Mouse (Mus musculus): Measurements from ENCODE around the gene Tas2r110. TPM values are rescaled to one million over a fixed set of nuclear protein-coding genes. Genes with fewer than 3 reads are reported as not detected.

Tas2r110 gene
- not detected in 2 replicates for polyA plus RNA-seq (2014; fragmentation: Nextera tagmentation; extraction: Ambion mirVana)

DNA sequence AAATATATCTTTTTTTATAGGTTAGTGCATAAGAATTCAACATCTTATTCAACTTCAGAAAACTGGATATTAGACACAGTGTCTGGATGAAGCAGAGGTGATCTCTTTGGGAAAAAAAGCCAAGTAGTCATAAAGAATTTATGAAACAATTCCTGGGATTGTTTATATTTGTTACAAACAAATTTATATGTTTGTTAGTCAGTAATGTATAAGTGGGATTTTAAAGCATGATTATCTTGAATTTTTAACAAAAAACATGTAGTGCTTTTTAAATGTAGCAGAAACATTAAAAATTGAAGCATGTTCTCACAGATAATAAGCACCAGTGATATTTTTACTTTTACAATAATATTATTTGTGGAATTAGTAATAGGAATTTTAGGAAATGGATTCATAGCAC lies at the start of gene Tas2r110:
TSS of gene Tas2r110 (plus strand) at position 301 of the 400 bp plus-strand sequence.
- Histone ChIP-seq H3K36me3 (ENCODE audit: control insufficient read depth, insufficient read depth, low read length) (no peaks in the 10 kb centered on the region), H3K4me3 (ENCODE audit: low read depth, low read length) (no peak within 1 kb of the TSS), H3K27me3 (ENCODE audit: control insufficient read depth, insufficient read depth, low read length) (no peaks in the 10 kb centered on the region), H3K4me1 (ENCODE audit: control insufficient read depth, insufficient read depth, low read length) (no peaks in the 10 kb centered on the region), H3K4me2 (ENCODE audit: low read depth) (no peak within 1 kb of the TSS), H3K27ac (ENCODE audit: low read depth, low read length) (no peak within 1 kb of the TSS), H3K9ac (ENCODE audit: low read length) (no peak within 1 kb of the TSS), H3K9me3 (ENCODE audit: control insufficient read depth, low read length) (no peaks in the 10 kb centered on the region)
- DNase-seq (ENCODE audit: low spot score), result no peak
- no peak for ATAC-seq (ENCODE audit: insufficient read depth, low FRiP score, low TSS enrichment)

DNA sequence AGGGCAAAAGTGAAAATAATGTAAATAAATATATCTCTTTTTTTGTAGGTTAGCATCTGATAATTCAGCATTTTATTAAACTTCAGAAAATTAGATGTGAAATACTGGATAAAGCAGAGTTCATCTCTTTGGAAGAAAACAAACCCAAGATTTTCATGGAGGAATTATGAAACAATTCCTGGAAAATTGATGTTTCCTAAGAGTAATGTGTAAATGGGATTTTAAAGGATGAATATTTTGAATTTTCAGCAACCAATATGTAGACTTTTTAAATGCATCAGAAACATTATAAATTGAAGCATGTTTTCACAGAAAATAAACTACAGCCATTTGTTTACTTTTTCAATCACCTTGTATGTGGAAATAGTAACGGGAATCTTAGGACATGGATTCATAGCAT lies 21.0 kb upstream of the Tas2r110 start, which contains the start of gene Tas2r123:
TSS of gene Tas2r123 (plus strand) at position 301 of the 400 bp plus-strand sequence.
- Histone ChIP-seq H3K27me3 (ENCODE audit: control insufficient read depth, insufficient read depth, low read length) (no peaks in the 10 kb centered on the region), H3K27ac (ENCODE audit: low read depth, low read length) (no peak within 1 kb of the TSS)
- ATAC-seq (ENCODE audit: insufficient read depth, low FRiP score, low TSS enrichment), result no peak

DNA sequence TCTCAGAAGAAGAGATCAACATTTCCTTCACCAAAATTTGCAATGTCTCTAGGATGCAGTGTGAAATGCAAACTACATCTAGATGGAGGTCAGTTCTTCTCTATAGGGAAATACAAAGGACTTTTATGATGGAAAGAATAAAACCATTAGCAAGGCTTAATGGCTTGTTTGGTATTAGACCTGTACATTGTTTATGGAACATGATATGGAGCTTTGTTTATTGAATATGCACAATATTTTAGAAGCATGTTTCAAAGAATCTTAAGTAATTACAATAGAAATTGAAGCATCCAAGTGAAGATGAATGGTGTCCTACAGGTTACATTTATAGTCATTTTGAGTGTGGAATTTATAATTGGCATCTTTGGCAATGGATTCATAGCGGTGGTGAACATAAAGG lies 12.7 kb upstream of the Tas2r110 start, which contains the start of gene Tas2r116:
TSS of gene Tas2r116 (plus strand) at position 301 of the 400 bp plus-strand sequence.
- no peaks in the 10 kb centered on the region for H3K36me3 ChIP-seq (ENCODE audit: control insufficient read depth, insufficient read depth, low read length)
- H3K4me3 ChIP-seq (ENCODE audit: low read depth, low read length), result no peak within 1 kb of the TSS
- no peak within 1 kb of the TSS for H3K27ac ChIP-seq (ENCODE audit: low read depth, low read length)
- H3K9ac ChIP-seq (ENCODE audit: low read length), result no peak within 1 kb of the TSS
- no peaks in the 10 kb centered on the region for H3K4me1 ChIP-seq (ENCODE audit: control insufficient read depth, insufficient read depth, low read length)
- no peaks in the 10 kb centered on the region for H3K9me3 ChIP-seq (ENCODE audit: control insufficient read depth, low read length)
- DNase-seq (ENCODE audit: low spot score) (no peak), ATAC-seq (ENCODE audit: insufficient read depth, low FRiP score, low TSS enrichment) (no peak)
- 72% methylated on average over 1 of the region's 1 CpGs for WGBS
- no peaks in the 10 kb centered on the region for H3K27me3 ChIP-seq (ENCODE audit: control insufficient read depth, insufficient read depth, low read length)
- no peak within 1 kb of the TSS for H3K4me2 ChIP-seq (ENCODE audit: low read depth)

More for the DNA sequence above, 21.0 kb upstream of the Tas2r110 start, which contains the start of gene Tas2r123:
- Histone ChIP-seq H3K36me3 (ENCODE audit: control insufficient read depth, insufficient read depth, low read length) (no peaks in the 10 kb centered on the region), H3K4me3 (ENCODE audit: low read depth, low read length) (no peak within 1 kb of the TSS), H3K9ac (ENCODE audit: low read length) (no peak within 1 kb of the TSS), H3K9me3 (ENCODE audit: control insufficient read depth, low read length) (no peaks in the 10 kb centered on the region), H3K4me1 (ENCODE audit: control insufficient read depth, insufficient read depth, low read length) (no peaks in the 10 kb centered on the region), H3K4me2 (ENCODE audit: low read depth) (no peak within 1 kb of the TSS)
- WGBS, result 85% methylated on average over 1 of the region's 1 CpGs
- DNase-seq (ENCODE audit: low spot score), result no peak

GRCm38 (mm10) chr6:132892711-132893110 lies 24.9 kb downstream of the Tas2r110 start, which contains the start of gene Tas2r113:
TSS of gene Tas2r113 (plus strand) at chr6:132893011.
- Histone ChIP-seq H3K4me3 (ENCODE audit: low read depth, low read length) (no peak within 1 kb of the TSS), H3K27me3 (ENCODE audit: control insufficient read depth, insufficient read depth, low read length) (no peaks in the 10 kb centered on the region), H3K4me1 (ENCODE audit: control insufficient read depth, insufficient read depth, low read length) (no peaks in the 10 kb centered on the region), H3K9me3 (ENCODE audit: control insufficient read depth, low read length) (no peaks in the 10 kb centered on the region), H3K4me2 (ENCODE audit: low read depth) (no peak within 1 kb of the TSS), H3K9ac (ENCODE audit: low read length) (no peak within 1 kb of the TSS), H3K27ac (ENCODE audit: low read depth, low read length) (no peak within 1 kb of the TSS), H3K36me3 (ENCODE audit: control insufficient read depth, insufficient read depth, low read length) (no peaks in the 10 kb centered on the region)
- ATAC-seq (ENCODE audit: insufficient read depth, low FRiP score, low TSS enrichment), result no peak
- DNase-seq (ENCODE audit: low spot score), result no peak
- 82% methylated on average over 1 of the region's 1 CpGs for WGBS

GRCm38 (mm10) chr6:132909351-132909750 lies 41.5 kb downstream of the Tas2r110 start, which contains the start of gene Tas2r125:
TSS of gene Tas2r125 (plus strand) at chr6:132909651.
- Histone ChIP-seq H3K4me3 (ENCODE audit: low read depth, low read length) (no peak within 1 kb of the TSS), H3K27me3 (ENCODE audit: control insufficient read depth, insufficient read depth, low read length) (no peaks in the 10 kb centered on the region), H3K4me2 (ENCODE audit: low read depth) (no peak within 1 kb of the TSS), H3K4me1 (ENCODE audit: control insufficient read depth, insufficient read depth, low read length) (no peaks in the 10 kb centered on the region), H3K27ac (ENCODE audit: low read depth, low read length) (no peak within 1 kb of the TSS), H3K9me3 (ENCODE audit: control insufficient read depth, low read length) (no peaks in the 10 kb centered on the region), H3K36me3 (ENCODE audit: control insufficient read depth, insufficient read depth, low read length) (no peaks in the 10 kb centered on the region), H3K9ac (ENCODE audit: low read length) (no peak within 1 kb of the TSS)
- 89% methylated on average over 3 of the region's 3 CpGs for WGBS
- DNase-seq (ENCODE audit: low spot score) (no peak), ATAC-seq (ENCODE audit: insufficient read depth, low FRiP score, low TSS enrichment) (no peak)

Other genes with a start within 250 kb of the Tas2r110 start
- gene A630073D07Rik, start 216.5 kb upstream of the Tas2r110 start, polyA plus RNA-seq (2014; fragmentation: Nextera tagmentation; extraction: Ambion mirVana), result not detected in 2 replicates
- not detected in 2 replicates for gene Tas2r120, start 211.1 kb upstream of the Tas2r110 start, polyA plus RNA-seq (2014; fragmentation: Nextera tagmentation; extraction: Ambion mirVana)
- gene Tas2r121, start 167.0 kb upstream of the Tas2r110 start, polyA plus RNA-seq (2014; fragmentation: Nextera tagmentation; extraction: Ambion mirVana), result not detected in 2 replicates
- gene Tas2r122, start 156.1 kb upstream of the Tas2r110 start, polyA plus RNA-seq (2014; fragmentation: Nextera tagmentation; extraction: Ambion mirVana), result not detected in 2 replicates
- not detected in 2 replicates for gene Tas2r115, start 130.0 kb upstream of the Tas2r110 start, polyA plus RNA-seq (2014; fragmentation: Nextera tagmentation; extraction: Ambion mirVana)
- gene Tas2r124, start 113.3 kb upstream of the Tas2r110 start, polyA plus RNA-seq (2014; fragmentation: Nextera tagmentation; extraction: Ambion mirVana), result not detected in 2 replicates
- gene Tas2r102, start 105.9 kb upstream of the Tas2r110 start, polyA plus RNA-seq (2014; fragmentation: Nextera tagmentation; extraction: Ambion mirVana), result not detected in 2 replicates
- not detected in 2 replicates for gene Tas2r136, start 89.8 kb upstream of the Tas2r110 start, polyA plus RNA-seq (2014; fragmentation: Nextera tagmentation; extraction: Ambion mirVana)
- gene Tas2r117, start 65.2 kb upstream of the Tas2r110 start, polyA plus RNA-seq (2014; fragmentation: Nextera tagmentation; extraction: Ambion mirVana), result not detected in 2 replicates
- gene Tas2r123, start 20.9 kb upstream of the Tas2r110 start, polyA plus RNA-seq (2014; fragmentation: Nextera tagmentation; extraction: Ambion mirVana), result not detected in 2 replicates
- gene Tas2r116, start 12.6 kb upstream of the Tas2r110 start, polyA plus RNA-seq (2014; fragmentation: Nextera tagmentation; extraction: Ambion mirVana), result not detected in 2 replicates
- not detected in 2 replicates for gene Tas2r113, start 25.0 kb downstream of the Tas2r110 start, polyA plus RNA-seq (2014; fragmentation: Nextera tagmentation; extraction: Ambion mirVana)
- not detected in 2 replicates for gene Tas2r125, start 41.6 kb downstream of the Tas2r110 start, polyA plus RNA-seq (2014; fragmentation: Nextera tagmentation; extraction: Ambion mirVana)
- not detected in 2 replicates for gene Tas2r129, start 83.1 kb downstream of the Tas2r110 start, polyA plus RNA-seq (2014; fragmentation: Nextera tagmentation; extraction: Ambion mirVana)
- gene Tas2r131, start 89.9 kb downstream of the Tas2r110 start, polyA plus RNA-seq (2014; fragmentation: Nextera tagmentation; extraction: Ambion mirVana), result not detected in 2 replicates
- gene Tas2r109, start 113.0 kb downstream of the Tas2r110 start, polyA plus RNA-seq (2014; fragmentation: Nextera tagmentation; extraction: Ambion mirVana), result not detected in 2 replicates
- not detected in 2 replicates for gene Tas2r103, start 169.1 kb downstream of the Tas2r110 start, polyA plus RNA-seq (2014; fragmentation: Nextera tagmentation; extraction: Ambion mirVana)
- gene Tas2r140, start 187.8 kb downstream of the Tas2r110 start, polyA plus RNA-seq (2014; fragmentation: Nextera tagmentation; extraction: Ambion mirVana), result not detected in 2 replicates
- gene Smim10l1, start 236.9 kb downstream of the Tas2r110 start, polyA plus RNA-seq (2014; fragmentation: Nextera tagmentation; extraction: Ambion mirVana), result 80.2 and 80.3 TPM in 2 replicates